Mouse (Mus musculus): ENCODE data around the gene Vmn1r86.
A peak's percentile ranks its signal among the peaks of the same experiment; 100 is the strongest.
"Not testable (repeated sequence)": the region's sequence is repeated elsewhere in the genome, so short reads cannot be mapped to it uniquely, and the experiment has no call there.

Vmn1r86 gene

GRCm38 (mm10) chr7:13119817-13120216 is at the start of gene Vmn1r86:
Vmn1r86 (minus strand) TSS chr7:13119917.
- no peak for DNase-seq (ENCODE audit: low spot score in 2 of 2)

GRCm38 (mm10) chr7:13159268-13159667 is 39.6 kb upstream of the Vmn1r86 start, which contains the start of gene Vmn1r88:
Vmn1r88 (plus strand) TSS chr7:13159568.
- no peak for DNase-seq (ENCODE audit: low spot score in 2 of 2)

- DNase-seq (ENCODE audit: low spot score in 2 of 2) = no peak
Measured at GRCm38 (mm10) chr7:13140057-13140456, 20.3 kb upstream of the Vmn1r86 start, which contains the start of gene Vmn1r87. Vmn1r87 (minus strand) TSS chr7:13140157.

- no peak for DNase-seq (ENCODE audit: low spot score in 2 of 2)
Measured at GRCm38 (mm10) chr7:13137340-13137739, 17.6 kb upstream of the Vmn1r86 start.

GRCm38 (mm10) chr7:13131856-13132255 is 12.1 kb upstream of the Vmn1r86 start:
- no peak for DNase-seq (ENCODE audit: low spot score in 2 of 2)

- peak in 1 of 2 experiments; percentile 0 for DNase-seq (ENCODE audit: low spot score in 2 of 2)
Measured at GRCm38 (mm10) chr7:13123554-13124153, 3.9 kb upstream of the Vmn1r86 start.

- DNase-seq (ENCODE audit: low spot score in 2 of 2) = no peak
Measured at GRCm38 (mm10) chr7:13095073-13095472, 24.6 kb downstream of the Vmn1r86 start, which contains the start of gene Vmn1r85. Vmn1r85 (minus strand) TSS chr7:13095173.

GRCm38 (mm10) chr7:13072293-13072692 is 47.4 kb downstream of the Vmn1r86 start:
- no peak for DNase-seq (ENCODE audit: low spot score in 2 of 2)

GRCm38 (mm10) chr7:13063399-13063798 is 56.3 kb downstream of the Vmn1r86 start:
- DNase-seq (ENCODE audit: low spot score in 2 of 2) = not testable (repeated sequence)

- DNase-seq (ENCODE audit: low spot score in 2 of 2) = no peak
Measured at GRCm38 (mm10) chr7:13059536-13059935, 60.2 kb downstream of the Vmn1r86 start.

- no peak for DNase-seq (ENCODE audit: low spot score in 2 of 2)
Measured at GRCm38 (mm10) chr7:13056913-13057700, 62.6 kb downstream of the Vmn1r86 start.

GRCm38 (mm10) chr7:13054287-13055010 is 65.3 kb downstream of the Vmn1r86 start, which contains the start of gene Mzf1:
Mzf1 (minus strand) TSS chr7:13054764.
- peak; percentile 94 to 96 for DNase-seq (ENCODE audit: low spot score in 2 of 2)

- no peak for DNase-seq (ENCODE audit: low spot score in 2 of 2)
Measured at GRCm38 (mm10) chr7:13053961-13054286, 65.8 kb downstream of the Vmn1r86 start.

GRCm38 (mm10) chr7:13053501-13053900 is 66.2 kb downstream of the Vmn1r86 start:
- DNase-seq (ENCODE audit: low spot score in 2 of 2) = no peak

GRCm38 (mm10) chr7:13053001-13053400 is 66.7 kb downstream of the Vmn1r86 start:
- DNase-seq (ENCODE audit: low spot score in 2 of 2) = no peak

Measured in frontal cortex, postnatal 36 days (tissue).